Mouse (Mus musculus) cerebellum, postnatal 36 days (tissue): ENCODE results near the gene Rragd.
"Not testable (repeated sequence)": the region's sequence is repeated elsewhere in the genome, so short reads cannot be mapped to it uniquely, and the experiment has no call there.

Experiments used
- DNase-seq, 2 experiments: peaks; one replicate each; pipeline ENCODE4 v3.0.0; 2021 to 2022; ENCODE audit warnings: mixed read lengths in 2 of 2

Gene Rragd

DNA sequence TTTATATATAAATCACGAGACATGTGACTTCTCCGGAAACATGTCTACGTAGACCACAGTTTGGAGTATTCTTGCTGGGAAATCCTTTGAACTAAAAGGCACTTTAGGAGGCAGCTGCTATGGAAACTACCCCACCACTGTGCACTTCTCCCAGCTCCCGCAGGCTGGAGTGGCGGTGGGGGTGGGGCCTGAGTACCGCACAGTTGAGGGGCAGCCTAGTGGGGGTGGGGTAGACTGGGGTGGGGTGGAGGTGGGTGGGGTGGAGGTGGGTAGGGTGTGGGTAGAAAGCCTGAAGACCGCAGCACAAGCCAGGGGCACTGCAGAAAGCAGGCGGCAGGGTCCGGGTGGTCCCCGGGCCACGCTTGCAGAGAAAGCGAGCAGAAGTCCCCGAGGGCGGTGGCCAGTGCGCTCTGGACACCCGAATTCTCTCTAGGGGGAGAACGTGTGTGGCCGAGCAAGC lies at the start of gene Rragd:
Gene Rragd (plus strand): TSS at position 322 of the 460 bp plus-strand sequence.
- DNase-seq, result no peak

GRCm38 (mm10) chr4:32936762-32937341 lies 46.0 kb upstream of the Rragd start:
- no peak for DNase-seq

DNA sequence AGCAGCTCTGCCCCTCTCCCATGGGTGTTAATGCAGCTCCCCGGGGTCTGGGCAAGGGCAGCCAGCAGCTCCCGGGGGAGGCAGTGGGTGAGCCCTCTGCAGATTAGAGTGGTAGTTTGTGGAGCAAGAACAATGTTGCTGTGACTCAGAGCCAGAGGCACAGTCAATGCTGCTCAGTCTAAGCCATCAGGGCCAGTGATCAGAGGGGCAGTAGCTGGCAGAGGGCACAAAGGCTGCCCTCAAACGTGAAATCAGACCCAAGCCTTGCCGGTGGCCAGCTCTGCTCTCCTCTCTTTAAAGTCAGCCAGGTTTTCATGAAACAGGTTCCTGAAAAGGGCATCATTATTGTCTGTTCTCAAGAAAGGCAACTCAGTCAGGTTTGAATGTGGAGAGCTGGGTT lies 43.3 kb upstream of the Rragd start:
- DNase-seq, result no peak

GRCm38 (mm10) chr4:32939964-32940363 lies 42.9 kb upstream of the Rragd start:
- DNase-seq, result no peak

- no peak for DNase-seq
Observed at GRCm38 (mm10) chr4:32940984-32941383, 41.9 kb upstream of the Rragd start.

- no peak for DNase-seq
Observed at GRCm38 (mm10) chr4:32947631-32948030, 35.2 kb upstream of the Rragd start.

GRCm38 (mm10) chr4:32948696-32949095 lies 34.1 kb upstream of the Rragd start:
- no peak for DNase-seq

DNA sequence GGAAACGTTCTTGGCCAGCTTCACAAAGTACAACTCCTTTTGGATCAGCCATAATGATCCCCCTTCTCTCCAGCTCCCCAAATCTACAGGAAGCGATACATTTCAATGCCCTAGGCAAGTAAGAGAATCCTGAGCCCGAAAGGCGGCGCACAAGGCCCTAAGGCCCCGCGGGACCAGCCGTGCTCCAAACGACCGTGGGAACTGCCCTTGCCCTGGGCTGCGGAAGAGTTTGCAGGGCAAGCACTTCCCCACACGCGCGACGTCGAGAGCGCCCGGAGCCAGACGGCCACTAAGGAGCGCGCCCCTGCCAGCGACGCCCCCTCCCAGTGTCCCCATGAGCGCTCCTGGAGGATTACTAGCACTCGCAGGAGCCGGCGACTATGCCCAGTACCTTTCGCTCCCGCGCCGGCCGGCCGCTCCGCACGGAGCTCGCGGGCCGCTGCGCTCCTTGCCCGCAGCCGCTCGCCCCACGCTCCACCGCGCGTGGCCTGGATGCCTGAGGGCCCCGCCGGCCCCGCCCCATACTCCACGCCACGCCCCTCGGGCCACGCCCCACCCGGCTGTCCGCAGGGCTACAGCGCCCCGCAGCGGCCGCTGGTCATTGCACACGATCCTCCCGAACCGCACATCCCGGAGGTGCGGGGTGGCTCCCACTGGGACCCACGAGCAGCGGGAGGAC lies 32.3 kb upstream of the Rragd start, which contains the start of gene Ankrd6:
Gene Ankrd6 (minus strand): TSS at position 486 of the 679 bp plus-strand sequence.
- DNase-seq, result peak; percentile 80 to 88

DNA sequence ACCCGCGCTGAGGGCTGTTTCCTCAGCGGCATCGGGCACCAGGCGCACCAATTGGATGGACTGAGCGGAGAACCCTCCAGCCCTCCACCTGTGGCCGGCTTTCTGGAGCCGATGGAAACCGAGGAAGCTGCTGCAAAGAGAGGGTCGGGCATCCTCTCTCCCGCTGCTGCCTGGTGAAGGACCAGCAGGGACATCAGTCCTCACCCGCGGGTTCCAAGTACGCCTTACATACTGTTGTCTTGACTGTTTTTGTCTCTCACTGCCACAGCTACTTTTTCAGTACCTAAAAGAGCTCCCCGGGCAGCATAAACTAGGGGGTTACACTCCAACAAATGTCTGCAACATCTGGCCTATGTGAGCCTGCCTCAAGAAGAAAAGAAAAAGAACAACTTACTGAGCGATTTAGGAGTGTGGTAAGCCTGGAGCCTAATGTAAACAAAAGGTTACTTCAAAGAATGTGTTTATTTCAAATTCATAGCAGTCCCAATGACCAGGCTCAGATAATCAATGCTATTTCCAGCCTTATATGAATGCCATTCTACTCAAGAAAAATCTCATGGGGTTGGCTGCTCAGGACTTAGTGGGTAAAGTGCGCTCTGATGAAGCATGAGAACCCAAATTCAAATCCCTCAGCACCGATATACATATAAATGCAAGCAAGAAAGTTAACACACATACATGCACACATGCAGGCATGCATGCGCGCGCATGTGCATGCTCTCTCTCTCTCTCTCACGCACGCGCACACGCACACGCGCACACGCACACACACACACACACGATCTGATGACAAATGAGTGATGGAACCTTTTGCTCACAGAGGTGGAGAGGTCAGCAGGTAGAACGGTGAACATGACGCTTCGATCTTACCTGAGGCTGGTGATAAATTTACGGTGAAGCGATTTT lies 31.5 kb upstream of the Rragd start:
- peak; percentile 13 to 18 for DNase-seq

- no peak for DNase-seq
Observed at GRCm38 (mm10) chr4:32952681-32953080, 30.2 kb upstream of the Rragd start.

DNA sequence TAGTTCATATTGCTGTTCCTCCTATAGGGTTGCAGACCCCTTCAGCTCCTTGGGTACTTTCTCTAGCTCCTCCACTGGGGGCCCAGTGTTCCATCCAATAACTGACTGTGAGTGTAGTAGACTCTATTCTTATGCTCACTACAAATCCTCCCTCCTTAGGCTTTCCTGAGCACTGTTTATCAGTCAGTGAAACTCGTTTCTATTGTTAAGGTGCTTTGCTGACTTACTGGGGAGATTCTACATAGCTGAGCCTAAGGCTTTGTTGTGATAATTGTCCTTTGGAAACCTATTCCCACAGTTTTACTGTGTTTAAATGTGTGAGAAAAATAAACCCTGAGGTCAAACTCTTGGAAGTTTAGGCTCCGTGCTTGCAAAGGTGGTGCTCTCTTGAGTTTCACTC lies 26.4 kb upstream of the Rragd start:
- no peak for DNase-seq

DNA sequence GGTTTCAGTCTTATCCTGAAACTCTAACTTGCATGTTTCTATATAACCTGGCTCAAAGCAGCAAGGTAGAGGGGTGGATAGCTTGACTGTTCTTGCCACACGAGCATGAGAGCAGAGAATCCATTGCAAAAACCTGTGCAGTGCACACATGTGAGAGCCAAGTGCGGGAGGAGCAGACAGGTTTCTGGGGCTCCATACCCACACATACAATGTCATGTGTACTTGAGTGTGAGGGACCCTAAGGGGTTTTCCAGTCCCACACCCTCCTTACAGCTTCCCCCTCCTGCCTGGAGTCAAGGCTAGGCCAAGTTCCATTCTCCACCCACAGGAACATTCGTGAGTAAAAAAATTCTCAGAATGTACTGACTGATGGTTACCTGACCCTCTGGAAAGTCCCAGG lies 21.4 kb upstream of the Rragd start:
- no peak for DNase-seq

DNA sequence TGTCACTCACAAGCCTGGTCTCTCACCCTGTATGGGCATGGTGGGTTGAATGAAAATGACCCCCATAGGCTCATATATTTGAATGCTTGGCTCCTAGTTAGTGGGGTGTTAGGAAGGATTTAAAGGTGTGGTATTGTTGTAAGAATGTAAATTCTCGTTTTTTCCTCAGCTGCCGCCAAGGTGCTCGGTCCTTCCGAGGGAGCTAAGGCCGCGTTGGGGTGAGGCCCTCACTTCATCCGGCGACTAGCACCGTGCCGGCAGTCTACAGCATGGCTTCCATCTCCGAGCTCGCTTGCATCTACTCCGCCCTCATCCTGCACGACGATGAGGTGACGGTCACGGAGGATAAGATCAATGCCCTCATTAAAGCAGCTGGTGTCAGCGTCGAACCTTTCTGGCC lies 18.2 kb upstream of the Rragd start:
- DNase-seq, result not testable (repeated sequence)

DNA sequence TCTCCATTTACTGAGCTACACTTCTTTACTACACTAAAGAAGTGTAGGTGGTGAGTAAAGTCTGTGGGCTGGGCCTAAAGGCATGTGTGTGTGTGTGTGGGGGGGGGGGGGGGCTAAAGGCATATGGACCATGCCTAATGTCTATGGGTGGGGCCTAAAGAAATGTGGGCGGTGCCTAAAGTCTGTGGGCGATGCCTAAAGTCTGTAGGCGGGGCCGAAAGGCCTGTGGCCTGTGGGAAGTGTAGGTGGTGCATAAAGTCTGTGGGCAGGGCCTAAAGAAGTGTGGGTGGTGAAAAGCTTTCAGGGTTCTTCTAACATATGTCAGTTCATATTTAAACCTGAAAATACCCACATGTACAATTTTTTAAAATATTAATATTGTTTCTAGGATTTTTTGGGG lies 5.5 kb upstream of the Rragd start:
- DNase-seq, result no peak

- no peak for DNase-seq
Observed at GRCm38 (mm10) chr4:32980061-32980460, 2.8 kb upstream of the Rragd start.

GRCm38 (mm10) chr4:32981617-32982016 lies 1.2 kb upstream of the Rragd start:
- no peak for DNase-seq

DNA sequence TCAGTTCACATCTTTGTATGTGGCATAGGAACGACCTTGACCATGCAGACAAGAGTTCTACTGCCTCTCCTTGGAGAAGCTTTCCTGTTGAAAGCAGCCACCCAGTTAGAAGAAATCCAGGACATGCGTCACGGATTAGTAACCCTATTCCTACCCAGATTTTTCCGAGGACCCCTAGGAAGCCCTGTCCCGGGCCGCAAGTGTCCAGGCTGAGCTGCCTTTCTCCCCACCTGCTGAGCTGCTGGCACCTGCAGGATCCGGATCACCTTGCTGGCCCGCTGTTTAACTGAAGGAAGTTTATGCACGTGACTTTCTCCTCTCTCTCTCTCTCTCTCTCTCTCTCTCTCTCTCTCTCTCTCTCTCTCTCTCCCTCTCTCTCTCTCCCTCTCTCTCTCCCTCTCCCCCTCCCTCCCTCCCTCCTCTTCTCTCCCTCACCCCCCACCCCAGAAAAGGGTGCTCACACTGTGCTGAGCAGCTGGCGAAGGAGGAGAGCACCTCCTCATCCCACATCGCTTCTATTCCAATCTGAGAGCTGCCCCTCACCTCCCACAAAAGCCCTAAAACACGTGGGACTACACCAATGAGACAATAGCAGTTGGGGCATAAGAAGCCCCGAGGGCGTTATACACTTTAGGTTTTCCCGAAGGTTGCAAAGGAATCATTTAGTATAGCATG lies 659 bp upstream of the Rragd start:
- DNase-seq, result peak in 1 of 2 experiments; percentile 38

GRCm38 (mm10) chr4:32983176-32984155 lies 629 bp downstream of the Rragd start:
- peak; percentile 75 to 78 for DNase-seq

- DNase-seq, result no peak
Observed at GRCm38 (mm10) chr4:32984242-32984641, 1.4 kb downstream of the Rragd start.

- no peak for DNase-seq
Observed at GRCm38 (mm10) chr4:32984801-32985675, 2.2 kb downstream of the Rragd start.

DNA sequence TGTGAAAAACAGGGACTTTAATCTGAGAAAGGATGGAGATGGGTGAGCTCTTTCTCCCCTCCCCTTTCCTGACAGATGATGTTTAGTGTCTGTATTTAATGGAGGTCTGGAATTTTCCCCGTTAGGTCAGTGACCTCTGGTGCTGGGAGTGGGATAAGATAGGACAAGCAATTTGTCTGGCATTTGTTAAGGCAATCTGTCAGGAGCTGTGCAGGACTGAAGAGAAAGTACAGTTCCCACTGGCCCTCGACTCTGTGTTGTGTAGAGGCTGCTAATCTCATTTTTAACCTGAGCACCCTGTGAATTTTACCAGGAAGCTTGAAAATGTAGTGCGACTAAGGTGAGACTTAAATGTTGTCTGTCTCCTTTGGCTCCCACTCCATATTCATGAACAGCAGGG lies 2.8 kb downstream of the Rragd start:
- DNase-seq, result no peak
